Mouse (Mus musculus): ENCODE measurements around the gene Lim2. TPM values are rescaled to one million over a fixed set of nuclear protein-coding genes. Genes with fewer than 3 reads are reported as not detected.

Lim2 gene
- polyA plus RNA-seq (2014; fragmentation: Nextera tagmentation; extraction: Ambion mirVana) = 0.24 and 2.4 TPM in 2 replicates

- Histone ChIP-seq H3K9ac (replicated peaks; ENCODE audit: low read length) (no peak within 1 kb of the TSS), H3K4me1 (ENCODE audit: control insufficient read depth, insufficient read depth, low read length) (no peaks in the 10 kb centered on the region), H3K4me2 (ENCODE audit: low read depth, low read length) (no peak within 1 kb of the TSS), H3K4me3 (ENCODE audit: low read depth, low read length) (no peak within 1 kb of the TSS), H3K9me3 (replicated peaks; ENCODE audit: control insufficient read depth, low read length) (no peaks in the 10 kb centered on the region), H3K27ac (replicated peaks; ENCODE audit: low read depth, low read length) (no peak within 1 kb of the TSS), H3K36me3 (replicated peaks; ENCODE audit: control insufficient read depth, insufficient read depth, low read depth, low read length) (no peaks in the 10 kb centered on the region), H3K27me3 (ENCODE audit: control insufficient read depth, insufficient read depth, low read length) (no peaks in the 10 kb centered on the region)
- WGBS = 89% methylated on average over 8 of the region's 8 CpGs
- ATAC-seq (replicated peaks; ENCODE audit: insufficient number of reproducible peaks, low FRiP score, low TSS enrichment, low read depth) = no peak
- no peak for DNase-seq (ENCODE audit: low spot score)
Observed at GRCm38 (mm10) chr7:43427406-43427805, at the start of gene Lim2. TSS of gene Lim2 (plus strand) at chr7:43427670.

- 19% methylated on average over 5 of the region's 5 CpGs for WGBS
- Histone ChIP-seq H3K9ac (replicated peaks; ENCODE audit: low read length) (no peak overlapping the region), H3K4me1 (ENCODE audit: control insufficient read depth, insufficient read depth, low read length) (no peaks in the 10 kb centered on the region), H3K9me3 (replicated peaks; ENCODE audit: control insufficient read depth, low read length) (no peaks in the 10 kb centered on the region), H3K4me2 (ENCODE audit: low read depth, low read length) (no peak overlapping the region), H3K4me3 (ENCODE audit: low read depth, low read length) (no peak overlapping the region), H3K27me3 (ENCODE audit: control insufficient read depth, insufficient read depth, low read length) (no peaks in the 10 kb centered on the region), H3K36me3 (replicated peaks; ENCODE audit: control insufficient read depth, insufficient read depth, low read depth, low read length) (no peaks in the 10 kb centered on the region), H3K27ac (replicated peaks; ENCODE audit: low read depth, low read length) (no peak overlapping the region)
- DNase-seq (ENCODE audit: low spot score) = peak; percentile 73
- ATAC-seq (replicated peaks; ENCODE audit: insufficient number of reproducible peaks, low FRiP score, low TSS enrichment, low read depth) = no peak
Observed at GRCm38 (mm10) chr7:43378226-43378625, 49.2 kb upstream of the Lim2 start.

- 80% methylated on average over 8 of the region's 8 CpGs for WGBS
- no peaks in the 10 kb centered on the region for H3K27me3 ChIP-seq (ENCODE audit: control insufficient read depth, insufficient read depth, low read length)
- ATAC-seq (replicated peaks; ENCODE audit: insufficient number of reproducible peaks, low FRiP score, low TSS enrichment, low read depth) = no peak
Observed at GRCm38 (mm10) chr7:43392349-43393121, 34.9 kb upstream of the Lim2 start.

GRCm38 (mm10) chr7:43399501-43399900 lies 28.0 kb upstream of the Lim2 start:
- ATAC-seq (replicated peaks; ENCODE audit: insufficient number of reproducible peaks, low FRiP score, low TSS enrichment, low read depth) = no peak
- H3K4me3 ChIP-seq (ENCODE audit: low read depth, low read length) = no peak overlapping the region
- H3K27ac ChIP-seq (replicated peaks; ENCODE audit: low read depth, low read length) = no peak overlapping the region
- WGBS = 84% methylated on average over 2 of the region's 2 CpGs
- H3K9ac ChIP-seq (replicated peaks; ENCODE audit: low read length) = no peak overlapping the region
- H3K4me2 ChIP-seq (ENCODE audit: low read depth, low read length) = no peak overlapping the region
- H3K36me3 ChIP-seq (replicated peaks; ENCODE audit: control insufficient read depth, insufficient read depth, low read depth, low read length) = no peaks in the 10 kb centered on the region
- no peaks in the 10 kb centered on the region for H3K4me1 ChIP-seq (ENCODE audit: control insufficient read depth, insufficient read depth, low read length)
- no peaks in the 10 kb centered on the region for H3K9me3 ChIP-seq (replicated peaks; ENCODE audit: control insufficient read depth, low read length)
- no peak for DNase-seq (ENCODE audit: low spot score)
- H3K27me3 ChIP-seq (ENCODE audit: control insufficient read depth, insufficient read depth, low read length) = no peaks in the 10 kb centered on the region

More at GRCm38 (mm10) chr7:43392349-43393121, 34.9 kb upstream of the Lim2 start:
- no peak overlapping the region for H3K4me3 ChIP-seq (ENCODE audit: low read depth, low read length)
- no peak overlapping the region for H3K9ac ChIP-seq (replicated peaks; ENCODE audit: low read length)
- no peak for DNase-seq (ENCODE audit: low spot score)
- no peaks in the 10 kb centered on the region for H3K9me3 ChIP-seq (replicated peaks; ENCODE audit: control insufficient read depth, low read length)
- H3K4me1 ChIP-seq (ENCODE audit: control insufficient read depth, insufficient read depth, low read length) = no peaks in the 10 kb centered on the region
- no peaks in the 10 kb centered on the region for H3K36me3 ChIP-seq (replicated peaks; ENCODE audit: control insufficient read depth, insufficient read depth, low read depth, low read length)
- no peak overlapping the region for H3K4me2 ChIP-seq (ENCODE audit: low read depth, low read length)
- no peak overlapping the region for H3K27ac ChIP-seq (replicated peaks; ENCODE audit: low read depth, low read length)

- WGBS = 60% methylated on average over 2 of the region's 2 CpGs
- Histone ChIP-seq H3K9ac (replicated peaks; ENCODE audit: low read length) (no peak overlapping the region), H3K4me3 (ENCODE audit: low read depth, low read length) (no peak overlapping the region), H3K9me3 (replicated peaks; ENCODE audit: control insufficient read depth, low read length) (no peaks in the 10 kb centered on the region), H3K4me2 (ENCODE audit: low read depth, low read length) (no peak overlapping the region), H3K4me1 (ENCODE audit: control insufficient read depth, insufficient read depth, low read length) (no peaks in the 10 kb centered on the region), H3K36me3 (replicated peaks; ENCODE audit: control insufficient read depth, insufficient read depth, low read depth, low read length) (no peaks in the 10 kb centered on the region), H3K27me3 (ENCODE audit: control insufficient read depth, insufficient read depth, low read length) (no peaks in the 10 kb centered on the region), H3K27ac (replicated peaks; ENCODE audit: low read depth, low read length) (no peak overlapping the region)
- DNase-seq (ENCODE audit: low spot score) (no peak), ATAC-seq (replicated peaks; ENCODE audit: insufficient number of reproducible peaks, low FRiP score, low TSS enrichment, low read depth) (no peak)
Observed at GRCm38 (mm10) chr7:43402718-43403117, 24.8 kb upstream of the Lim2 start.

GRCm38 (mm10) chr7:43407573-43407972 lies 19.9 kb upstream of the Lim2 start:
- WGBS = 80% methylated on average over 3 of the region's 3 CpGs
- DNase-seq (ENCODE audit: low spot score) = no peak
- H3K4me1 ChIP-seq (ENCODE audit: control insufficient read depth, insufficient read depth, low read length) = no peaks in the 10 kb centered on the region
- H3K27me3 ChIP-seq (ENCODE audit: control insufficient read depth, insufficient read depth, low read length) = no peaks in the 10 kb centered on the region
- no peak overlapping the region for H3K27ac ChIP-seq (replicated peaks; ENCODE audit: low read depth, low read length)
- no peak overlapping the region for H3K4me3 ChIP-seq (ENCODE audit: low read depth, low read length)
- H3K9me3 ChIP-seq (replicated peaks; ENCODE audit: control insufficient read depth, low read length) = no peaks in the 10 kb centered on the region
- no peak overlapping the region for H3K4me2 ChIP-seq (ENCODE audit: low read depth, low read length)
- H3K9ac ChIP-seq (replicated peaks; ENCODE audit: low read length) = no peak overlapping the region
- no peak for ATAC-seq (replicated peaks; ENCODE audit: insufficient number of reproducible peaks, low FRiP score, low TSS enrichment, low read depth)
- no peaks in the 10 kb centered on the region for H3K36me3 ChIP-seq (replicated peaks; ENCODE audit: control insufficient read depth, insufficient read depth, low read depth, low read length)

- H3K4me3 ChIP-seq (ENCODE audit: low read depth, low read length) = no peak within 1 kb of the TSS
- no peaks in the 10 kb centered on the region for H3K36me3 ChIP-seq (replicated peaks; ENCODE audit: control insufficient read depth, insufficient read depth, low read depth, low read length)
- ATAC-seq (replicated peaks; ENCODE audit: insufficient number of reproducible peaks, low FRiP score, low TSS enrichment, low read depth) (no peak), DNase-seq (ENCODE audit: low spot score) (no peak)
- no peak within 1 kb of the TSS for H3K27ac ChIP-seq (replicated peaks; ENCODE audit: low read depth, low read length)
- H3K9ac ChIP-seq (replicated peaks; ENCODE audit: low read length) = no peak within 1 kb of the TSS
- no peaks in the 10 kb centered on the region for H3K27me3 ChIP-seq (ENCODE audit: control insufficient read depth, insufficient read depth, low read length)
- H3K9me3 ChIP-seq (replicated peaks; ENCODE audit: control insufficient read depth, low read length) = no peaks in the 10 kb centered on the region
- H3K4me1 ChIP-seq (ENCODE audit: control insufficient read depth, insufficient read depth, low read length) = no peaks in the 10 kb centered on the region
- H3K4me2 ChIP-seq (ENCODE audit: low read depth, low read length) = no peak within 1 kb of the TSS
- 72% methylated on average over 4 of the region's 4 CpGs for WGBS
Observed at GRCm38 (mm10) chr7:43408131-43408553, 19.3 kb upstream of the Lim2 start, which contains the start of gene Siglecg. TSS of gene Siglecg (plus strand) at chr7:43408204.

- H3K27me3 ChIP-seq (ENCODE audit: control insufficient read depth, insufficient read depth, low read length) = no peaks in the 10 kb centered on the region
- no peak overlapping the region for H3K4me3 ChIP-seq (ENCODE audit: low read depth, low read length)
- H3K9me3 ChIP-seq (replicated peaks; ENCODE audit: control insufficient read depth, low read length) = no peaks in the 10 kb centered on the region
- no peaks in the 10 kb centered on the region for H3K36me3 ChIP-seq (replicated peaks; ENCODE audit: control insufficient read depth, insufficient read depth, low read depth, low read length)
- WGBS = 72% methylated on average over 3 of the region's 3 CpGs
- H3K4me2 ChIP-seq (ENCODE audit: low read depth, low read length) = no peak overlapping the region
- no peak overlapping the region for H3K9ac ChIP-seq (replicated peaks; ENCODE audit: low read length)
- no peaks in the 10 kb centered on the region for H3K4me1 ChIP-seq (ENCODE audit: control insufficient read depth, insufficient read depth, low read length)
- DNase-seq (ENCODE audit: low spot score) (no peak), ATAC-seq (replicated peaks; ENCODE audit: insufficient number of reproducible peaks, low FRiP score, low TSS enrichment, low read depth) (no peak)
- no peak overlapping the region for H3K27ac ChIP-seq (replicated peaks; ENCODE audit: low read depth, low read length)
Observed at GRCm38 (mm10) chr7:43409084-43409483, 18.4 kb upstream of the Lim2 start.
